Mouse (Mus musculus) thymus, postnatal 4 days (tissue): ENCODE measurements around the gene Ahcyl2.
A peak's percentile ranks its signal among the peaks of the same experiment; 100 is the strongest.

Experiments
- DNase-seq: peaks from one replicate; pipeline ENCODE4 v3.0.0; 2021

Gene Ahcyl2

DNA sequence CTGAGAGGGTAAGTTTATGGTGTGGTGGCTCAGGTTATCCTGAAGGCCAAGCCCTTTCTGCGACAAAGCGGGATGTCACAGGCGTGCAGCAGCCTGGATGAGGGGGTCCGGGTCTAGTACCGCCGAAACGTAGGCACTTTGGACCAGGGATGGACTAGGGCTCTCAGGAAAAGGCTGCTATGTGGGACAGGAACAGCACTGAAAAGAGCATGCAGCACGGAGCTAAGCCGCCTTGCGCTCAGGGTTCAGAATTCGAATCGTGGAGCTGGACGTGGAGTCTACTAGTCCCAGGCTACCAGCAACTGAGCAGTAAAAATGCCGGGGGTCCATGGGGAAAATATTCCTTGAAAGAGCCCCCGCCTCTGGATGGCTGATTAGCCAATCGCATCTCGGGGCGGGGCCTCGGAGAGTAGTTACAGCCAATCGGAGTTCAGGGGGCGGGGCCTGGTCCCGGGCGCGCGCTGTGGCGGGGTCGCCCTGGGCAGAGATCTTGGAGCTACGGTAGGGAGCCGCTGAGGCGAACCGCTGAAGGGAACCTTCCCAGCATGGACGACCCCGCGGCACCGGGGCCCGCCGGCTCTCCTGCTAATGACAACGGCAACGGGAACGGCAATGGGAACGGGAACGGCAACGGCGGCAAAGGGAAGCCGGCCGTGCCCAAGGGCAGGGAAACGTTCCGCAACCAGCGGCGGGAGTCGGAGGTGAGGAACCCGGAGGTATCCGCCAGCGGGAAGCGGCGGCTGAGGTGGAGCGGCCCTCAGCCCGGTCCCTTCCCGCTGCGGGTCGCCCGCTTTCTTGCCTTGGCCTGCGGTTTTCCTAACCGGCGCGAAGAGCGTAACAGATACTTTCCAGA, 148.9 kb downstream of the Ahcyl2 start, which contains the start of gene Strip2:
Gene Strip2, plus strand, starts transcription at position 483 of the 853 bp plus-strand sequence.
- peak; percentile 98 for DNase-seq

DNA sequence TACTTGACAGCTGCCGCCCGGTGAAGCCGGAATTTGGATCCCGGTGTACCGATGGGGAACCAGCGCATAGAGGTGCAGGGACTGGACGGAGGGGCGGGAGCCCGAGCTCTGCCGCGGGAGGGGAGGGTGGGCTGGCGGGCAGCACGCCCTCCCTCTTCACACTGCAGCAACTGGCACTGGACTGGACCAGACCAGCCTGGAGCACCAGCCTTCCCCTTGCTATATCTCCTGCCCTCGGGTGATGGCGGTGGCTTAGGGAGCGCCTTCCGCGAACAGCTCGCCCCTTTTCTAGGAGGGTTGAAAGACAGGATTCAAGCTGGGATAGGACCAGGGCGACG, 149.5 kb downstream of the Ahcyl2 start:
- DNase-seq = no peak

DNA sequence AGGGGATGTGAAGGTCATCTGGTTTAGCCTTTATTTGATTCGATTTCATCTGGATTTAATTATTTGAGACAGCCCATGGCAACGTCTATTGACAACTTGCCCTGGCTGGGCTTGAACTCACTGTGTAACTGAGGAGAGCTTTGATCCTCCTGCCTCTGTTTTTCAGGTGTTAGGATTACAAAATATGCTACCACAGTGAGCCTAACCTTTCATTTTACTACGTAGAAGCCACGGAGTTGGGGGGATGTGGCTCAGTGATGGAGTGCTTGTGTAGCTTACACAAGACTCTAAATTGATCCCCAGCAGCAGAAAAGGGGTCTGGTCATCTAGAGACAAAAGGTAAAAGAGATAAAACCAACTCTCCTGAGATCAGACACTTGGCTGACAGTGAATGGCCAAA, 150.1 kb downstream of the Ahcyl2 start:
- DNase-seq = no peak

DNA sequence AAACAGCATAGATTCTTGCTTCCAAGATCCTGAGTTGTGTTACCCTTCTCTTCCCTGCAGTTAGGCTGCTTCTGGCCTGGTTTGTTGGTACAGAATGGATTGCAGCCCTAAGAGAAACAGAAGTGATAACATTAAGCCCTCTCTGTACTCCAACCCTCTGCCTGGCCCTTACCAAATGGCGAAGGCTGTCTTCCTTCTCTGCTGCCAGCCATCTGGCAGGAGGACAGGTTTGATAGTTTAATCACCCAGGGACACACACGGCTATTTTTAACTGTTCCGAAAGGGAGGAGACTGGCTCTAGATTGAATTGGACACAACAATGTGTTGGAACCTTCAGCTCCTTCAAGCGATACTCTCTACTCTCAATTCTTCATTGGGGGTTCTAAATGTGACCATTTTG, 155.7 kb downstream of the Ahcyl2 start:
- no peak for DNase-seq

DNA sequence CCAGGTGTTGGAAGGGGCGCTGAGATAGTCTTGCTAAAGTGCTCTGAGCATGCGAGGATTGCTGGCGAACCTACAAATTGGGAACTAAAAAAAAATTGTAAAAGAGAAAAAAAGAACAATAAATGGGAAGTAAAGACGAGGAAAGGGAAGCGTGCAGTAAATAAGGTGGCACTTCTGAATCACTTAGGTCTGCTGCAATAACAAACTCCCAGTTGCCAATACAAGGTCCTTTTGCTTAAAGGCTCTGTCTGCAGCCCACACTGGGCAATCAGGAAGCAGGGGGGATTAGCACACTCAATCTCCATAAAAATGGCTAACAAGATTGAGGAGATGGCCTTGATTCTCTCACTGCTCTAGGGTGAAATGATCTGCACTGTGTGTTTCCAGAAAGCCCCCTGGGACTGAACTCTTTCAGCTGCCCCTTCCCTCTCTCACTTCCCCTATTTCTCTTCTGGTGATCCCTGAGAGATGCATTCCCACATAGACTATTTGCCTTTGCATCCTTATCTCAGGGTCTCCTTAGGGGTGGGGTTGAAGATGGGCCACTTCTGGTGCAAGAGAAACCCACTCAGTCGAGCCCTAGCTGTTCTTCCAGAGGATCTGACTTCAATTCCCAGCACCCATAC, 157.9 kb downstream of the Ahcyl2 start:
- no peak for DNase-seq

DNA sequence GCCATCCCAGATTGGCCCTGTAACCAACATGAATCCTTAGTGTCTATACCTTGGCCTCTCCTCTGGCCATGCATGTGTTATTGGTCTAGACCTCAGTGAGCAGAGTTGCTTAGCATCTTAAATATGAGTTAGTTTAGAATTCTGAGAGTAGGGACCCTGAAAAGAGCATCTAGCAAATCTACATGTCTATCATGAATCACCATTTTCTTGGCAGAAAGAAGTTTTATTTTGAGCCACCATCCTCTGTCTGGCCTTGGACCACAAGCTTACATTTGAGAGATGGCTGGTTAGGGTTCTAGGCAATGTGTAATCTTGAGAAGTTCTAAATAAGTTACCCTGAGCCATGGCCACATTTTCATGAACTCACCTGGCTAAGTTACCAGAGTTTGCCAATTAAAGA, 162.3 kb downstream of the Ahcyl2 start:
- no peak for DNase-seq

DNA sequence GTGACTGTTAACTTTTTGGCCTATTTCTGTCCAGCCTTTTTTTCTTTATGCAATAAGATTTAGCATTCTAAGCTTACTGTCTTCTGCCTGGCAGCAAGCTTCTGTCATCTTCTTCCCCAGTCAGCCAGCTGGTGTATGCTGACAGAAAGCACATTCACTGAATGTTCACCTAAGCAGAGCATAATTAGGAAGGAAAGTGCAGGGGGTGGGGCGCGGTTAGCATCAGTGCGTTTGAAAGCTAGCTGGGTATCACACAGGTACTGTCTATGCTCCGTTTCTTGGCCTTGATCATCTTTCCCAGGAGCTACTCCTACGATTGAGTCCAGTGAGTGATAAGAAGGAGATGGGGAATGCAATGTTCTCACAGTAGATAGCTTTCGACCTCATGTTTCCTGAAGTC, 162.9 kb downstream of the Ahcyl2 start:
- DNase-seq = no peak

DNA sequence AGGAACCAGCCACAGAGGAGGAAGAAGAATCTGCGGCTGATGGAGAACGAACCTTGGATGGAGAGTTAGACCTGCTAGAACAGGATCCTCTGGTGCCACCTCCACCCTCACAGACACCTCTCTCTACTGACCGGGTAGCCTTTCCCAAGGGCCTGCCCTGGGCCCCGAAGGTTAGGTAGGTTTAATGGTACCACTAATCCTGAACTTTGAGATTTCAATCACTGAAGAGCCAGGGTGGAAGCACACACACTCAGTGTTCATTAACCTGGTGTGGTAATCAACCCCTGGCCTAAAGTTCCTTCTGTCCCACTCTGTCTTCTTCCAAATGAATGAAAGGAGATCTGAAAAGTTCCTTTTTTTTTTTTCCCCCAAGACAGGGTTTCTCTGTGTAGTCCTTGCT, 163.4 kb downstream of the Ahcyl2 start:
- no peak for DNase-seq

DNA sequence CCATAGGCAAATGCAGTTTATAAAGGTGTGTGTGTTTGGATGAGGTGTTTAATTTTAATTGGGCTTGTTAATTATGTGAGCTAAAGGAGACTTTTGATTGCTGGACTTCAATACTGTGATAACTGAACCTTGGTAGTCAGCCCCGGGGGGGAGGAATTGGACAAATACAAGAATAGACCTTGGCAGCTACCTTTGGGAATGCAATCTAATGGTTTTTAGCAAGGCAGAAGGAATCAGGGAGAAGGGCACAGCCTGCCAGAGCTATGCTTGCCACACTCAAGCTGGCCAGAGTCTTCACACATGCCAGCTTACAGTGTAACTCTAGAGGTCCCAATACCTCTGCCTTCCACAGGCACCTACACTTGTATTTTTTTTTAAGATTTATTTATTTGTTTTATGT, 167.9 kb downstream of the Ahcyl2 start:
- DNase-seq = no peak

DNA sequence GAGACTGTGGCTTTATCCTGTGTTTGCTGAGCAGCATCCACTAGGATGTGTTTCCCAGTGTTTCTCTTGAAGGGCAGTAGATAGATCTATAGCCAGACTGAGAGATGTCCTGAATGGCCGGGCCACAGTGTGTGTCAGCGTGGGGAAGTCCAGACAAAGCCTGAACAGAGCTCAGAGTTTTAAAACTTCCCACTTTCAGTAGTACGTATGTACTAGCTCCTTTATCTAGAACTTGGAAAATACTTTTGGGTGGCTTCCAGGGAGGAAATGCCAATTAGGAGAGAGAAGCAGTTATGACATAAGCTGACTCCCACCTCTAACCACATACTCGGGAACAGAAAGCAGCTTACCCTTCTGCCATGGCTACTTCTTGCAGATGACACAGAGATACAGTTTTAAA, 172.6 kb downstream of the Ahcyl2 start:
- DNase-seq = no peak

DNA sequence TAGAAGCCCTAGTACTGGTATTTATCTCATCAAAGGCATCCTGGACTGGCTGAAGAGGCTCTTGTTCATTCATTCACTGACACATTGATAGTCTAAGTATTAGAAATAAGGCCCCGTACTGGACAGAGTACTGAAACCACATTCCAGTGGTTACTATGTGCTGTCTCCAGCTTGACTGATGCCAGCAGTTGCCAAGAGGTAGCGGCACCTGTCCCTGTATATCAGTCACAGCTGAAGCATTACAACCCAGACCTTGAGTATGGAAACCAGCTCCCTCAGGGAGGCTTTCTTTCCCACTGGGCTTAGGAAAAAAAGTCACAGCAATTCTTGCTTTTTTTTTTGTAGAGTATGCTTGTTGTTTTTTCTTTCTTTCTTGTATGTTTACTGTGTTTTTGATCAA, 173.2 kb downstream of the Ahcyl2 start:
- no peak for DNase-seq

DNA sequence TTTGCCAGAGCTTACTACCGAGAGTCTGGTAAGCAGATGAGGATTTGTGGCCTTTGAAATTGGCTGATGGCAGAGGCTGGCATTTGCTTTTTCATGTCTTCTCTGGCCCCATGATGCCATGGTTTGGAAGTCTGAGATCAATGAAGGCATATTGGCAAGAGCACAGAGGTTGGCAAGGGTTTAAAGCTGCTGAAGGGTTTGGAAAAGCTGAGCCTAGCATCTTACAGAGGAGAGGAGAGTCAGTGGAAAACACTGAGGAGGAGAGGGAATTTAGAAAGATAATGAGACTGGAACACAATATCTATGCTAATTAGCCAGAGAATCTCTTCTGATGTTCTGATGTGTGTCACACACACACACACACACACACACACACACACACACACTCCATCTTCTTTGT, 176.7 kb downstream of the Ahcyl2 start:
- no peak for DNase-seq

DNA sequence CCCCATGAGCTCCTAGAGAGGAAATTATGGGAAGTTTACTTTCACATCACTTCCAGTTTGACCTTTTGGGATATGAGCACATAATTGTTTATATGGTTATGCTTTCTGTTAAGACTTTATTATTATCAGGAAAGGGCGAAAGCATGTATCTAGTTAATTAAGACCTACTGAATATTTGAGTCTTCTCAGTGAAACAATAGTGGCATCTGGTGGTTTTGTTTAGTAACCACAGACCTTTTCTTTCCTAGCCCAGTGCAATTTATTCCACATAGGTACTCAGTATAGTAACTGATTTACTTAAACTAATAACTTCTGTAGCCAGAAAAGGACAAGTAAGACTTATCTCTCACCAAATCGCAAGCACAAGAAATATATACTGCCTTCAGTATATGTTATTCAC, 178.8 kb downstream of the Ahcyl2 start:
- DNase-seq = no peak

DNA sequence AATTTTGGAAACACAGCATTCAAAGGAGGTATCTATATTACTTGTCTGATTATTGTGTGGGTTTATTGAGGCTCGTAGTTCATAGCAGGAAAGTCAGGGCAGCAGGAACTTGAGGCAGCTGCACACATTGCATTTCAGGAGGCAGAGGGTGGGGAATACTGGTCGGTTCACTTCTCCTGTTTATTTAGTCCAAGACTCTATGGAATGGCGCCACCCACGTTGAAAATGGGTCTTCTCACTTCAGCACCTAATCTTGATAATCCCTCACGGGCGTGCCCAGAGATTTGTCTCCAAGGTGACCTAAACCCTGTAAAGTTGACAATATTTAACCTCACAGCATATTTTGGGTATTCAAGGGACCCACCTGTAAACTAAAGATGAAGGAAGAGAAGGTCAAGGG, 180.0 kb downstream of the Ahcyl2 start:
- no peak for DNase-seq

DNA sequence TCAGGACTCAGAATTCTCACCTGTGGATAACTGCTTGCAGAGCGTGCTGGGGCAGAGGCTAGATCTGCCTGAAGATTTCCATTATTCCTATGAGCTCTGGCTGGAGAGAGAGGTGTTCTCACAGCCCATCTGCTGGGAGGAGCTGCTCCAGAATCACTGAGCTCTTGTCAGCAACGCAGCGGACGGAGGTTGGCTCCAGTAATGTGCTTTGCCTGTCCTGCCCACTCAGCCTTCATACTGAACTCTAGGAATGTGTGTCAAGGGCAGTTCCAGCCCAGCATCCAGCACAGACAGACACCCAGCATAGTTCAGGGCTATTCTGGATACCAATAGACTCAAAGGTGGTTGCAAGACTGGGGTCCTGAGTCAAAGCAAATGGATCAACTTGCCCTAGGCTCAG, 188.9 kb downstream of the Ahcyl2 start:
- no peak for DNase-seq

DNA sequence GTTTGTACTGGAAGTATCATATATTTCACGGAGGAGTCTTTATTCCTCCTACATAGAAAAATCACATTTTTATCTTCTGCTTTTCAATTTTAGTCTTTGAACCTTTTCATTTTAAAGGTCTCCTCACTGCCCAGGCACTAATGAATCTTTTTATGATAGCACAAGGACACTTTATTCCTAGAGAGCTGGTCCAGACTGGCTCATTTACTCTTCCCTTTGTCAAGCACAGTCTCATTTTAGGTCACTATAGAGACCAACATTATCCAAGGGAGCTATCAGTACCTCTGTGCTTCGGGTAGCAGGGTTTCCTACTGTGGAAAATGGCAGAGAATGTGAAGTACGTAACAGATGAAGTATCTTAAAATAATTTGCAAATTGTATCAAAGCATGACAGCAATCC, 190.9 kb downstream of the Ahcyl2 start:
- no peak for DNase-seq

DNA sequence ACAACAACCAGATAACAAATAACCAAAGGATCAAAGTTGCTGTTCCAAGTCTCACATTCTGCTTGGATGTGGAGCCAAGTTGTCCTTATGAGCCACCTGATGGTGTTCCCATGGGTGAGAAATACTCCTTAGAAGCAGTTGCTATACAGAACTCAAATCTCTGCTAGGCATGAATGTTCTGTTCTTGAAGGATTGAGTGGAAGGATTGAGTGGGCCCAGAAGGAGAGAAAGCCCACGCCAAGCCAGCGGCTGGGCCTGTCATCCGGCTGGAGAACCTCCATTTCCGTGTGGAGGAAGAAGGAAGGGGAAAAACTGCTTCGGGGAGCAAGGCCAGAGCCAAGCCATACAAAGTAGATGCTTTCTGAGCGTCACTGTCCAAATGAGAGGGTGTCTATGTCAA, 193.3 kb downstream of the Ahcyl2 start:
- DNase-seq = no peak
